Mouse (Mus musculus) right cerebral cortex, postnatal 14 days (tissue): ENCODE data around the gene Mycs.

Experiments used
- DNase-seq: peaks from one replicate; pipeline ENCODE4 v3.0.0; 2022

Mycs gene

GRCm38 (mm10) chrX:5469165-5469564, at the start of gene Mycs:
Gene Mycs (minus strand): TSS chrX:5469265.
- DNase-seq = no peak

- peak; percentile 18 for DNase-seq
Observed at GRCm38 (mm10) chrX:5468022-5468421, 1.0 kb downstream of the Mycs start.
